Mouse (Mus musculus) kidney, postnatal 0 days (tissue): ENCODE results near the gene Ryr2. TPM values are rescaled to one million over a fixed set of nuclear protein-coding genes. Genes with fewer than 3 reads are reported as not detected.
"Not testable (repeated sequence)": the region's sequence is repeated elsewhere in the genome, so short reads cannot be mapped to it uniquely, and the experiment has no call there.

Source experiments
- ATAC-seq: fragments of 200-750 bp; cut with Nextera tagmentation; replicated peaks from 2 replicates; pipeline ENCODE4 v1.8.0; 2017; ENCODE audit warnings: low read depth, moderate number of reproducible peaks, moderate TSS enrichment, moderate library complexity; ENCODE audit not compliant: low FRiP score
- DNase-seq: peaks from one replicate; pipeline ENCODE4 v3.0.0-alpha.2; 2016; ENCODE audit warnings: low spot score
- H3K27ac ChIP-seq: fragments of 300-500 bp; sonication (generic); 2 replicates; pipeline ENCODE4 v1.5.1; 2014; ENCODE audit warnings: mild to moderate bottlenecking
- H3K27me3 ChIP-seq: fragments of 300-500 bp; sonication (generic); 2 replicates; pipeline ENCODE4 v1.6.1; 2014; ENCODE audit warnings: low read length, mixed read lengths; ENCODE audit not compliant: insufficient read depth
- H3K36me3 ChIP-seq: fragments of 300-500 bp; sonication (generic); 2 replicates; pipeline ENCODE4 v1.6.1; 2014; ENCODE audit warnings: low read length, mixed read lengths; ENCODE audit not compliant: insufficient read depth
- H3K4me1 ChIP-seq: fragments of 300-500 bp; sonication (generic); replicated peaks from 2 replicates; pipeline ENCODE4 v1.6.1; 2014; ENCODE audit warnings: antibody characterized with exemption, low read length, mixed read lengths; ENCODE audit not compliant: insufficient read depth
- H3K4me2 ChIP-seq: fragments of 300-500 bp; sonication (generic); 2 replicates; pipeline ENCODE4 v1.6.1; 2014; ENCODE audit warnings: mild to moderate bottlenecking, low read length, moderate library complexity, mixed read lengths
- H3K4me3 ChIP-seq: fragments of 300-500 bp; sonication (generic); replicated peaks from 2 replicates; pipeline ENCODE4 v1.5.1; 2014; ENCODE audit warnings: low read depth, low read length
- H3K9ac ChIP-seq: fragments of 300-500 bp; sonication (generic); 2 replicates; pipeline ENCODE4 v1.6.1; 2014; ENCODE audit warnings: low read depth, low read length
- H3K9me3 ChIP-seq: fragments of 300-500 bp; sonication (generic); replicated peaks from 2 replicates; pipeline ENCODE4 v1.6.1; 2016; ENCODE audit warnings: low read length, inconsistent platforms, mixed read lengths
- CTCF ChIP-seq: IDR thresholded peaks from 2 replicates; pipeline ENCODE4 v1.5.1; 2016; ENCODE audit warnings: antibody characterized with exemption, low read depth, mild to moderate bottlenecking, moderate library complexity
- WGBS: fragments of 180-500 bp; shearing (Covaris S2); extraction: QIAGEN DNeasy Blood & Tissue Kit; methylation state at CpG from one replicate; pipeline ENCODE4 v1.1.7; 2014; 5-methylcytosine and 5-hydroxymethylcytosine counted together
- polyA plus RNA-seq: library from polyadenylated mRNA; unstranded; fragments of >200 nt; fragmentation: Nextera tagmentation; extraction: Ambion mirVana; gene quantifications from 2 replicates; pipeline ENCODE4 v1.2.1, GENCODE M21; 2015

Ryr2 gene
- polyA plus RNA-seq, 1 experiment from 2014 or later = 0.09 TPM

- Histone ChIP-seq H3K27ac (no peak overlapping the region), H3K4me3 (no peak overlapping the region), H3K9ac (no peak overlapping the region), H3K9me3 (no peaks in the 10 kb centered on the region), H3K27me3 (no peaks in the 10 kb centered on the region), H3K36me3 (no peaks in the 10 kb centered on the region), H3K4me2 (no peak overlapping the region), H3K4me1 (no peaks in the 10 kb centered on the region)
- ATAC-seq (no peak), DNase-seq (no peak)
- 90% methylated on average over 3 of the region's 3 CpGs for WGBS
- TF ChIP-seq CTCF = no peak
Observed at GRCm38 (mm10) chr13:11951951-11952350, 154.8 kb downstream of the Ryr2 start.

GRCm38 (mm10) chr13:11945740-11946139 is 161.0 kb downstream of the Ryr2 start:
- H3K9ac ChIP-seq = no peak overlapping the region
- DNase-seq = no peak
- no peak for TF ChIP-seq CTCF

GRCm38 (mm10) chr13:11941724-11942123 is 165.0 kb downstream of the Ryr2 start:
- DNase-seq (no peak), ATAC-seq (no peak)
- Histone ChIP-seq H3K4me3 (no peak overlapping the region), H3K27ac (no peak overlapping the region), H3K4me2 (no peak overlapping the region), H3K9me3 (no peaks in the 10 kb centered on the region), H3K36me3 (no peaks in the 10 kb centered on the region), H3K4me1 (no peaks in the 10 kb centered on the region), H3K9ac (no peak overlapping the region), H3K27me3 (no peaks in the 10 kb centered on the region)
- TF ChIP-seq CTCF = no peak
- 79% methylated on average over 4 of the region's 4 CpGs for WGBS

More at GRCm38 (mm10) chr13:11945740-11946139, 161.0 kb downstream of the Ryr2 start:
- 97% methylated on average over 2 of the region's 2 CpGs for WGBS
- no peaks in the 10 kb centered on the region for H3K9me3 ChIP-seq
- no peak overlapping the region for H3K27ac ChIP-seq
- ATAC-seq = no peak
- H3K4me2 ChIP-seq = no peak overlapping the region
- no peaks in the 10 kb centered on the region for H3K36me3 ChIP-seq
- H3K4me1 ChIP-seq = no peaks in the 10 kb centered on the region
- no peaks in the 10 kb centered on the region for H3K27me3 ChIP-seq
- no peak overlapping the region for H3K4me3 ChIP-seq

GRCm38 (mm10) chr13:11934297-11935060 is 172.3 kb downstream of the Ryr2 start:
- not testable (repeated sequence) for H3K4me2 ChIP-seq, DNase-seq, H3K4me3 ChIP-seq, H3K9ac ChIP-seq, H3K4me1 ChIP-seq, ATAC-seq, H3K9me3 ChIP-seq, H3K36me3 ChIP-seq, H3K27ac ChIP-seq, H3K27me3 ChIP-seq
- 60% methylated on average over 3 of the region's 3 CpGs for WGBS

DNA sequence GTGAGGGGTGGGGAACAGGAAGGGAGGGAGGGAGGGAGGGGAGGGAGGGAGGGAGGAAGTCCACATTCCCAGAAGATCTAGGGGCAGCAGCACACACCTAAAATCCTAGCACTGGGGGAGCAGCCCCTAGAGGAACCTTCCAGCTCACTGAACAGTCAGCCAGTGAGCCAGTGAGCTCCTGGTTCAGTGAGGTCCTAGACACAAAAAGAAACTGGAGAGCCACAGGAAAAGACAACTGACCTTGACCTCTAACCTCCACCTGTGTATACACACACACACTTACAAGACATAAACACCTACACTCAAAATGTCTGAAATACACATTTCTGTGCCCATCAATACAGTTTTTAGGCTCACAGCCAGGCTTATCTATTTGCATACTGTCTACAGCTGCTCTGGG is 173.4 kb downstream of the Ryr2 start:
- no peaks in the 10 kb centered on the region for H3K36me3 ChIP-seq
- no peak for ATAC-seq
- TF ChIP-seq CTCF = no peak
- no peak overlapping the region for H3K27ac ChIP-seq
- no peaks in the 10 kb centered on the region for H3K27me3 ChIP-seq
- H3K4me1 ChIP-seq = no peaks in the 10 kb centered on the region
- no peaks in the 10 kb centered on the region for H3K9me3 ChIP-seq
- H3K9ac ChIP-seq = no peak overlapping the region
- no peak overlapping the region for H3K4me3 ChIP-seq
- no peak for DNase-seq
- no peak overlapping the region for H3K4me2 ChIP-seq

DNA sequence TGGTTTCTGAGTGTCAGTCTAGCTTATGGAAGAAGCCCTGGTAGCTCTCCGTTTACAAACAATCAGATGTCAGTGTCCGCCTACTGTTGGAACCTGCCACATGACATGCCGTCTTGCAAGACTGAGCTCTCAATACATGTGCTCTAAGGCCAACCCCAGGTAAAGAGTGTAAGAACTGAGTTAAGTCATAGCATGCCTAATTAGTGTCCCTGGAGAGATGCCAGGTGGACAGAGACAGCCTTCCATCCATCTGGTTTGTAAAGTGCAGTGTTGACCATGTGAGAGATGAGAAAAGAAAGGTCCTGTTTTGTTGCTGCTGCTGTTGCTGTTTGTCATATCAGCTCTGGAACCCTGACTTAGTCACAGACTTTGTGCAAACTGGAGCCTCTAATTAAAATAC is 178.0 kb downstream of the Ryr2 start:
- WGBS = 91% methylated on average over 3 of the region's 3 CpGs
- H3K27ac ChIP-seq = no peak overlapping the region
- H3K36me3 ChIP-seq = no peaks in the 10 kb centered on the region
- H3K9me3 ChIP-seq = no peaks in the 10 kb centered on the region
- H3K4me1 ChIP-seq = no peaks in the 10 kb centered on the region
- no peak for DNase-seq
- H3K27me3 ChIP-seq = no peaks in the 10 kb centered on the region
- TF ChIP-seq CTCF = no peak
- ATAC-seq = no peak
- no peak overlapping the region for H3K4me3 ChIP-seq
- no peak overlapping the region for H3K4me2 ChIP-seq
- no peak overlapping the region for H3K9ac ChIP-seq

GRCm38 (mm10) chr13:11927727-11928126 is 179.0 kb downstream of the Ryr2 start:
- Histone ChIP-seq H3K4me1 (no peaks in the 10 kb centered on the region), H3K36me3 (no peaks in the 10 kb centered on the region), H3K27me3 (no peaks in the 10 kb centered on the region), H3K9ac (no peak overlapping the region), H3K4me2 (no peak overlapping the region), H3K4me3 (no peak overlapping the region), H3K27ac (no peak overlapping the region), H3K9me3 (no peaks in the 10 kb centered on the region)
- ATAC-seq = no peak
- DNase-seq = no peak
- 86% methylated on average over 4 of the region's 4 CpGs for WGBS
- peak; percentile 19; the same call in 1 of the 2 replicates for TF ChIP-seq CTCF
